Mouse (Mus musculus): ENCODE data around the gene Tm6sf2. TPM values are rescaled to one million over a fixed set of nuclear protein-coding genes. Genes with fewer than 3 reads are reported as not detected.
A peak's percentile ranks its signal among the peaks of the same experiment; 100 is the strongest.

Gene Tm6sf2
- polyA plus RNA-seq, 1 experiment from 2014 or later = 0.59 TPM

DNA sequence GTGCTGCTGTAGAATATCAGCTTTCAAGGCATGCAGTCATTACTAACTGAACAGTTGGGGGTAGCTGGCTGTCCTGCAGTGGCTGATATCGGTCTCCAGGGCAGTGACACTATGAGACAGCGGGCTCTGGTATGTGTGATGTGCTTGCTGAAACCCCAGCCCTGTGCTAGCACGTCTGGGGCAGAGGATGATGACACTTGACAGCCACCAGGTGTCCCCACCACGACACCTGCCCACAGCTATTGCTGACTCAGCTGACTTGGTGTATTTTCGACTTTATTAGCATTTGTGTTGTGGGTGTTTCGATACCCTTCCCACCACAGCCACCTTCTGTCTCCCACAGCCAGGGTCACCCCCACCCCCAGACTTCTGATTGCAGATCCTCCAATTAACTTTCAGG, 31.8 kb downstream of the Tm6sf2 start:
- no peak for DNase-seq (ENCODE audit: low spot score)
- Histone ChIP-seq H3K36me3 (no peaks in the 10 kb centered on the region), H3K9me3 (replicated peaks) (no peaks in the 10 kb centered on the region), H3K27ac (no peak overlapping the region), H3K27me3 (ENCODE audit: low read depth, poor library complexity, severe bottlenecking) (peaks cover 25% of the 10 kb centered on the region), H3K4me3 (no peak overlapping the region), H3K4me1 (no peaks in the 10 kb centered on the region)
- WGBS = 17% methylated on average over 6 of the region's 6 CpGs

DNA sequence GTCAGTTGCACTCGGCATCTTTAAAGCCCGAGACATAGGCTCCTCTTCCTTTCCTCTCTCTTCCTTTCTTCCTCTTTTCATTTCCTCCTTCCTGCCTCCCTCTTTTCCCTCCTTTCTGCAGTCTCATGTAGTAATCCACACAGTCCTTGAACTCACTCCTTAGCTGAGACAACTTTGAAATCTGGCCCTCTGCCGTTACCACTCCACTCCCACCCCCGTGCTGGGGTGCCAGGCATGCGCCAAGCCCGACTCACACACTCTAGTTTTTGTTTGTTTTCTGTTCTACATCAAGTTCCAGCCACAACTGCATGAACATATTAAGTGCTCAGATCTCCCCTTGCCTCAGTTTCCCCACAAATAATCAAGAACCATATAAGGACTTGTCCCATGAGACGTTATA, 32.2 kb downstream of the Tm6sf2 start:
- DNase-seq (ENCODE audit: low spot score) = no peak
- Histone ChIP-seq H3K27ac (no peak overlapping the region), H3K27me3 (ENCODE audit: low read depth, poor library complexity, severe bottlenecking) (peaks cover 29% of the 10 kb centered on the region), H3K36me3 (no peaks in the 10 kb centered on the region), H3K4me3 (no peak overlapping the region), H3K4me1 (no peaks in the 10 kb centered on the region), H3K9me3 (replicated peaks) (no peaks in the 10 kb centered on the region)
- 87% methylated on average over 7 of the region's 7 CpGs for WGBS

DNA sequence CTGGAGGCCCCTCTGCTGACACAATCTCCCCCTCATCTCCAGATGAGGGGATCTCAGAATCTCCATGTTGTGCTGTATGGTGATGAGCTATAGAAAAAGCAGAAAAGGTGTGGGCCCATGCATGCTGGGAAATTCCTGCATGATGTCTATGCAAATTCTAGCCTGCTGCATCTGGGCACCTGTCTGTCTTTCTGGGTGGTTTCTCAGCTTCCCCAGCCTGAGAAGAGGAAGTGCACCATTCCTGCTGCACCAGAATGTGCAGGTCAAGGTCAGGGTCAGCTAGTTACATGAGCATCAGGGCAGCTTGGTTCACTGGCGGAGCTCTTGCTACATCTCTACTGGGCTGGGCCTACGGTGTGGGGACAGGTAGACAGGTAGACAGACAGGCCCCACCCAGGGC, 37.7 kb downstream of the Tm6sf2 start:
- no peaks in the 10 kb centered on the region for H3K9me3 ChIP-seq (replicated peaks)
- no peak for DNase-seq (ENCODE audit: low spot score)
- no peak overlapping the region for H3K4me3 ChIP-seq
- WGBS = 76% methylated on average over 2 of the region's 2 CpGs
- peaks cover 11% of the 10 kb centered on the region for H3K4me1 ChIP-seq
- H3K27me3 ChIP-seq (ENCODE audit: low read depth, poor library complexity, severe bottlenecking) = peaks cover 84% of the 10 kb centered on the region
- no peak overlapping the region for H3K27ac ChIP-seq
- H3K36me3 ChIP-seq = no peaks in the 10 kb centered on the region

DNA sequence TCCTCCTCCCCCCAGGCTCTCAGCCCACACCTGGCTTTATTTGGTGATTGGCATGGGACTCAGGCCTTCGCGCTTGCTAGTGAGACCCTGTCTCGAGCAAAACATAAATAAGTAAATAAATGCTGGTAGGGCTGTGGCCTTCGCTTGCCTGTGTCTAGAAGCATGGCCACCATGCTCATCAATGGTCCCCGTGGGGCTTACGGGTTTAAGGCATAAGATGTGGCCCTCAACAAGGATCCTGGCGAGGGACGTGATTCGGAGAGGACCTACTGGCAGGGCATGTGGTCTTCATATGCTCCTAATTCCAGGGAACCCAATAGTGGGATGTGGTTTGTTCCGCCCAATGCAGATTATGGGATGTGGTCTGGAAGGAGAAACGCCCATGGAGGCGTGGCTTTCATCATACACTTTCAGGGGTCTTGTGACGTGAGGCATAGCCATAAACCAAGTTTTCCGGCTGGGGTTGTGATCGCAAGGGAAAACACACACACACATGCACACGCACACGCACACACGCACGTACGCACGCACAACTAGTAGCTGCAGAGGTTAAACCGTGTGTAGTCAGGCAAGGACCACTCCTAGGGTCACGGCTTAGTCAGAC, 38.6 kb downstream of the Tm6sf2 start:
- H3K4me3 ChIP-seq = peak overlapping the region; percentile 15; the same call in 1 of the 2 replicates
- H3K9me3 ChIP-seq (replicated peaks) = no peaks in the 10 kb centered on the region
- peaks cover 11% of the 10 kb centered on the region for H3K4me1 ChIP-seq
- no peak for DNase-seq (ENCODE audit: low spot score)
- H3K27me3 ChIP-seq (ENCODE audit: low read depth, poor library complexity, severe bottlenecking) = peaks cover 93% of the 10 kb centered on the region
- 51% methylated on average over 23 of the region's 23 CpGs for whole genome bisulfite sequencing
- no peaks in the 10 kb centered on the region for H3K36me3 ChIP-seq
- no peak overlapping the region for H3K27ac ChIP-seq

DNA sequence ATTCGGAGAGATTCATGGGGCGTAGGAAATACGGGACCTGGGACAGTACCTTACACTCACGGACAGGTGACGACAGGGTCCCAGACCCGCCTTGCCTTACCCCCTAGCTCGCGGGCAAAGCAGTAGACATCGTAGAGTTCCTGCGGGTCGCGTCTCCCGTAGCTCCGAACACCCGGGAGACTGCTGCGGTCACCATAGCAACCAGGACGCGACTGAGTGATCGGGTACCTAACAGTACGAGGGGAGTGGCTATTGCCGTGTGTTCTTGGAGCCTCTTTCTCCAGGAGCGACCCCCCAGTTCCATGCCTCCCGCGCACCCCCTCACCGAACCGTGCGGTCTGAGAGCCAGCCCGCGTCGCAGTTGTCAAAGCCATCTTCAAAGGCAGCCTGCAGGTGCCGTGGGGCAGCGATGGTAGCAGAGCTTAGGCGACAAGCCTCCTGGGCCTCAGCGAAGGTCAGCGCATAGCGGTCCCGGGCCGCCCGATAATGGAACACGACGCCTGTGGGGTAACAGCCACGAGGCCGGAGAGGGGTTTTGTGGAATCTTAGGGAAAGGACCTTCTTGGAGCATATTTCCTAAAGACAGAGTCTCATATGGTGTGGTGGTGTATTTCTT, 39.8 kb downstream of the Tm6sf2 start:
- Histone ChIP-seq H3K4me3 (peak overlapping the region; percentile 19; the same call in 1 of the 2 replicates), H3K27me3 (ENCODE audit: low read depth, poor library complexity, severe bottlenecking) (peaks cover 100% of the 10 kb centered on the region), H3K27ac (no peak overlapping the region), H3K9me3 (replicated peaks) (no peaks in the 10 kb centered on the region), H3K36me3 (no peaks in the 10 kb centered on the region), H3K4me1 (peaks cover 11% of the 10 kb centered on the region)
- 8% methylated on average over 43 of the region's 43 CpGs for WGBS
- DNase-seq (ENCODE audit: low spot score) = no peak

DNA sequence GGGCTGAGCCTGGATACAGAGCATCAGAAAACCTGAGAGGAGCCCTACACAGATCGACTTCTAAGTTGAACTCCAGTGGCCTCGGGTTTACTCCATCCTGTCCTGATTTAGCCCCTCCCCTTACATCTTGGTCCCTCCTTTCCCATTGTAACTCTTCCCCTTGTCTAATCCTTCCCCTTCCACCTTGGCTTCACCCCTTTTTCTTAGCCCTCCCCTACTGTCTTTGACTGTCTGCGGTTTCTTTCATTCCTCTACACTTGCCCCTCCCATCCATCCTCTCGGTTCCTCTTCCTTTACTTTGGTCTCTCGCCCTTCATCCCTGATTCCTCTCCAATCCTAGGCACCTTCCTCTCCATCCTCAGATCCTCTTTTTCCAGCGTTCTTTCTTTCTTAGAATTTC, 41.8 kb downstream of the Tm6sf2 start:
- Histone ChIP-seq H3K4me3 (no peak overlapping the region), H3K27ac (no peak overlapping the region), H3K36me3 (no peaks in the 10 kb centered on the region), H3K4me1 (peaks cover 11% of the 10 kb centered on the region), H3K27me3 (ENCODE audit: low read depth, poor library complexity, severe bottlenecking) (peaks cover 100% of the 10 kb centered on the region), H3K9me3 (replicated peaks) (no peaks in the 10 kb centered on the region)
- no peak for DNase-seq (ENCODE audit: low spot score)
- WGBS = 23% methylated on average over 6 of the region's 6 CpGs

DNA sequence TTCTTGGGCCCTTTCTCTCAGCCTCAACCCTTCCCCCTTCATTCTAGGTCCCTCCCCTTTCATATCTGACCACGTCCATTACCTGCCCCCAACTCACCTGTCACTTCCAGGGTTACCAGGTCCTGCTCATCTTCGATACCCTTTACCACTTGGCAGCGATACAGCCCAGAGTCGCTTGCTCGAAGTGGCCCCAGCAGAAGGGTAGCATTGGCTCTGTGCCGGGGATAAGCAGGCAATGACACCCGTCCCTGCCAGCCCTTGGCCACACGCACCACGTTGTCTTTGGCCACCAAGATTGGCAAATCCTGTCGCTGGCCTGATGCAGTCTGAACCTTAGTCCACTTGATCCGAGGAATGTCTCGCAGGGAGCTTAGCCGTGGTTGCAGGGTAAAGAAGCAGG, 42.2 kb downstream of the Tm6sf2 start:
- WGBS = 69% methylated on average over 13 of the region's 13 CpGs
- no peaks in the 10 kb centered on the region for H3K36me3 ChIP-seq
- no peaks in the 10 kb centered on the region for H3K9me3 ChIP-seq (replicated peaks)
- no peak for DNase-seq (ENCODE audit: low spot score)
- H3K27me3 ChIP-seq (ENCODE audit: low read depth, poor library complexity, severe bottlenecking) = peaks cover 100% of the 10 kb centered on the region
- no peak overlapping the region for H3K27ac ChIP-seq
- H3K4me3 ChIP-seq = no peak overlapping the region
- H3K4me1 ChIP-seq = peaks cover 11% of the 10 kb centered on the region

DNA sequence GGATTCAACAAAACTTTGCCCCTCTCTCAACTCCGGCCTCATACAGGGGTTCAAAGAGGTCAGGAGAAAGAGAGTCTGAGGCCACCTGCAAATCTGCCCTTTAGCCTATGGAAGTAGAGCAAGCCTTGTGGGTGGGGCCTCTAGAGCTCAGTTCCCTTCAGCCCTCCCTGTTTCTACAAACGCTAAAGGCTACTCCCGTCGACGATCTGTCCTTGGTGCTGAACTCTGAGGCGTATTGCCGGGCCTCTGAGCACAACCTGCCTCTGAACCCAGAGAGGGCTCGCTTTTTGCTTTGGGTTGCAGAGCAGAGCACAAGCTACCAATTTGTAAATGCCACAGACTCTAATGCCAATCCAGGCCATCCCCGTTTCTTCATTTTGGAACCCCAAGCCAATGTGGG, 44.9 kb downstream of the Tm6sf2 start:
- H3K9me3 ChIP-seq (replicated peaks) = no peaks in the 10 kb centered on the region
- 6% methylated on average over 9 of the region's 9 CpGs for WGBS
- H3K4me1 ChIP-seq = peaks cover 9% of the 10 kb centered on the region
- H3K27me3 ChIP-seq (ENCODE audit: low read depth, poor library complexity, severe bottlenecking) = peaks cover 95% of the 10 kb centered on the region
- no peak overlapping the region for H3K27ac ChIP-seq
- DNase-seq (ENCODE audit: low spot score) = peak; percentile 66
- no peak overlapping the region for H3K4me3 ChIP-seq
- H3K36me3 ChIP-seq = no peaks in the 10 kb centered on the region

DNA sequence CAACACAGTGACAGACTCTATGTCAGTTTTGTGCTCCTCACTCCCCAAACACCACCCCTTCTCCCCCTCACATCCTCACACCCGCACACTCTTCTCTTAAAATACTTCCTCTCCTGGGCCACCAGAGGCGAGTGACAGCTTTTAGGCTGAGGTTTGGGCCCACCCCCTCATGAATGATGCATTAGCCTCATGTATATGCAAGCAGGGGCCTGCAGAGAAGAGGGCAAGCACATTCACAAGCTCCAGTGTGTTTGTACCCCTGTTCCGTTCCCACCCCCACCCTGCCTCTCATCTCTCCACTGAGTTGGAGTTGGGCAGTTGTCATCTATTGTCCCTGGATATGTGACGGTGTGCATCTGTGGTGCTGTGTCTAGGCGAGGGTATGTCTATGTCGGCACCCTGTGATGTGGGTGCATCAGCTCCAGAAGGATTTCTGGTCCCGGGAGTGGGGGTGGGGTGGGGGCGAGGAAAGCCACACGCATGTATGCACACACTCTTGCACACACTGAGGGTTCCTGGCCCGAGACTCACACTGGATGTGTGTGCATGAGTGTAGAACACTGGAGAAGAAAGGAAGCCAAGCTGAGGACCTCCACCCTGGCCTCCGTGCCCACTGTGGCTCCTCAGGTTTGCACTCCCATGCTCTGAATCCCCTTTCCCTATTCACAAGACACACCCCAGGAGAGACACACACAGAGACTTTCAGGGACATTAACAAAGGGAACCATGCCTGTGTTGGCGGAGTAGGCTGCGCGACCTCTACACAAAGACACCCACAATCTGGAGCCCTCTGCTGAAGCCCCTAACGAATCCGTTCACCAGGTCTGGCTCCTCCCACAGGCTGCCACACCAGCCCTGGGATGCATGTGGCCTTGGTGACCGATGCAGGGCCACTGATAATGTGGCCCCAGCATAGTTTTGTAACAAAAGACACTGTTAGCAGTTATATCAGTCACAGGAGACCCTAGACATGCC, 46.3 kb downstream of the Tm6sf2 start:
- no peak overlapping the region for H3K27ac ChIP-seq
- 14% methylated on average over 17 of the region's 17 CpGs for WGBS
- H3K4me1 ChIP-seq = peaks cover 7% of the 10 kb centered on the region
- H3K4me3 ChIP-seq = no peak overlapping the region
- peaks cover 84% of the 10 kb centered on the region for H3K27me3 ChIP-seq (ENCODE audit: low read depth, poor library complexity, severe bottlenecking)
- H3K9me3 ChIP-seq (replicated peaks) = no peaks in the 10 kb centered on the region
- DNase-seq (ENCODE audit: low spot score) = no peak
- no peaks in the 10 kb centered on the region for H3K36me3 ChIP-seq

DNA sequence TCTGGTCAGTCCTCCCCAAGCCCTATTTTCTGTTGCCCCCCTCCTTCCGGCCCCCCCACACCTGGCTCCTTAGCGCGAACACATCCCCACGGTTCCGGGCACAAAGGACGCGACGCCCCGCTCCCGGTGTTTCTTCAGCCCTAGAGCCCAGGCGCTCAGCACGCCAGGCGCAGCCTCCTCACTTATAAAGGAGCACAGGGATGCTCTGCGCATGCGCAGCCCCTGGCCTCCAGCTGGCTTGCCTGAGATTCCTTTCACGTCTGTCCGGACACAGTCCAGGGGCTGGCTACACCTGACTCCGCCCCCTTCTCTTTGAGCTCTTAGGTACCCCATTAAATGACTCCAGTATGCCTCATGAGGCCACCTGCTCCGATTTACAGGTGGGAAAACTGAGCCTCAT, 47.9 kb downstream of the Tm6sf2 start, which contains the start of gene Ncan:
Gene Ncan (minus strand): TSS at position 207 of the 400 bp plus-strand sequence.
- peak; percentile 86 for DNase-seq (ENCODE audit: low spot score)
- Histone ChIP-seq H3K36me3 (no peaks in the 10 kb centered on the region), H3K4me1 (peaks cover 7% of the 10 kb centered on the region), H3K4me3 (peak within 1 kb of the TSS; percentile 38), H3K27ac (no peak within 1 kb of the TSS), H3K9me3 (replicated peaks) (no peaks in the 10 kb centered on the region), H3K27me3 (ENCODE audit: low read depth, poor library complexity, severe bottlenecking) (peaks cover 74% of the 10 kb centered on the region)
- WGBS = 3% methylated on average over 19 of the region's 19 CpGs

DNA sequence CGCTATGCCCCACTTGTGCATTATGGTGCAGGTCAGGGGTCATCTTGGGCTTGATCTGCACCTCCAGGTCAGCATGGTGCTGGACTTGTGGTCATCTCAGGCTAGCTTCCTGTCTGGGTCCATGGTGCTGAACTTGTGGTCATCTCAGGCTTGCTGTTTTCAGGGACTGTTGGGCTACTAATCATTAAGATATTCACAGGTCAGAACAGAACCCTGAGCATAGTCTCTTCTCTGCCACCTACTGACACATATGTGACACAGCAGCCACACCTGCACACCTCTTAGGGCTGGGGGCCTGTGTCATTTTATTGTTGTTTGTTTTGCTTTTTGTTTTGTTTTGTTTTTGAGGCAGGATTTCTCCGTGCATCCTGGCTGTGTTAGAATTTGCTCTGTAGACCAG, 50.1 kb downstream of the Tm6sf2 start:
- no peak for DNase-seq (ENCODE audit: low spot score)
- Histone ChIP-seq H3K9me3 (replicated peaks) (no peaks in the 10 kb centered on the region), H3K27me3 (ENCODE audit: low read depth, poor library complexity, severe bottlenecking) (peaks cover 52% of the 10 kb centered on the region), H3K27ac (no peak overlapping the region), H3K36me3 (no peaks in the 10 kb centered on the region), H3K4me3 (no peak overlapping the region), H3K4me1 (peaks cover 7% of the 10 kb centered on the region)
- 48% methylated on average over 2 of the region's 2 CpGs for WGBS

DNA sequence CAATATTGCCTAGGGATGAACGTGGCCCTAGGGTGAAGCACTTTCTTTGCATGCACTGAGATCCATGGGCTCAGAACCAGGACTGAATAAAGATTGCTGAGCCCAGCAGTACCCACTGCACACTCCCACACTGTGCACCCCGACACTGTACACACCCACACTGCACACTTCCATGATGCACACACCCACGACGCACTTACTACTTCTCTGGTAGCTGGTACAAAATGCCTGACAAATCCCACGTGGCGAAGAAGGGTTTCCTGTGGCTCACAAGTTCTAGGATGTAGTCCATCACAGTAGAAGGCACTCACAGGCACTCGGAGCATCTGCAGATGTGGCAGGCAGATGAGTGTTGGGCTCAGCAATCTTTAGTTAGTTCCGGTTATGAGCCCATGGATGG, 52.3 kb downstream of the Tm6sf2 start:
- Histone ChIP-seq H3K27me3 (ENCODE audit: low read depth, poor library complexity, severe bottlenecking) (peaks cover 31% of the 10 kb centered on the region), H3K9me3 (replicated peaks) (no peaks in the 10 kb centered on the region), H3K4me3 (no peak overlapping the region), H3K4me1 (peaks cover 11% of the 10 kb centered on the region), H3K27ac (no peak overlapping the region), H3K36me3 (no peaks in the 10 kb centered on the region)
- no peak for DNase-seq (ENCODE audit: low spot score)
- WGBS = 66% methylated on average over 8 of the region's 8 CpGs

DNA sequence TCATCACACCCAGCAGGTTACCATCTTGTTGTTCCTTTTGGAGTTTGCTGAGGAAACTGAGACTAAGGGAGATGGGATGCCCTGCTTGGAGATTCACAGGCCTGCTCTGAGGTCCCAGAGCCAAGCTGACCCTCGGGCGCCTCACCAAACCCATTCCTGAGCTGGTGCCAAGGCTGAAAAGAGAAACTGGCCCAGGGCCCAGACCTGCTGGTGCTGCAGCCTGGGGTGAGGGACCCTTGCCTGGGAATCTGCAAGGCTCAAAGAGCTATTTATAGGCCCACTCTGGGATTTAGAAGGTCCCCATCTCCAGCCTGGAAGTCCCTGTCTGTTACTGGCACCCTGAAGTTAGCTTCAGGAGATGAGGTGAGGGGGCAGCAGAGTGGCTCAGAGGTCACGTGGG, 55.7 kb downstream of the Tm6sf2 start:
- no peak overlapping the region for H3K27ac ChIP-seq

More for the DNA sequence above, 55.7 kb downstream of the Tm6sf2 start:
- peaks cover 13% of the 10 kb centered on the region for H3K36me3 ChIP-seq
- peaks cover 16% of the 10 kb centered on the region for H3K4me1 ChIP-seq
- DNase-seq (ENCODE audit: low spot score) = no peak
- H3K27me3 ChIP-seq (ENCODE audit: low read depth, poor library complexity, severe bottlenecking) = peaks cover 7% of the 10 kb centered on the region; the same call in 1 of the 2 replicates
- 75% methylated on average over 3 of the region's 3 CpGs for WGBS
- H3K9me3 ChIP-seq (replicated peaks) = no peaks in the 10 kb centered on the region
- H3K4me3 ChIP-seq = no peak overlapping the region

Data from limb, embryonic 10.5 days (tissue).